Mouse (Mus musculus): Measurements from ENCODE around the gene Gfi1.

- no peak for TF ChIP-seq CTCF (IDR thresholded peaks at IDR 0.05; ENCODE audit: insufficient read depth, low read length)
- no peak for TF ChIP-seq POLR2A (IDR thresholded peaks at IDR 0.05; ENCODE audit: borderline replicate concordance, extremely low read depth, low read depth, low read length)
These were observed 7.9 kb downstream of the Gfi1 start for GRCm38 (mm10) chr5:107717871-107718361.
